Mouse (Mus musculus): ENCODE results near the gene Tulp3. TPM values are rescaled to one million over a fixed set of nuclear protein-coding genes. Genes with fewer than 3 reads are reported as not detected.

Gene Tulp3
- total RNA-seq, 2 experiments from 2014 or later, result 21.7 to 23.3 TPM

Other genes starting within 250 kb of the Tulp3 start
- gene Tspan9, start 212.3 kb downstream of the Tulp3 start, total RNA-seq (2021), result 10 to 100 TPM; 62.9 to 72.9 TPM
- under 1 TPM; 0.62 to 0.98 TPM for gene Tead4, start 55.0 kb downstream of the Tulp3 start, total RNA-seq (2021)
- 10 to 100 TPM; 18.9 to 19.6 TPM for gene Rhno1, start 7.1 kb upstream of the Tulp3 start, total RNA-seq (2021)
- gene Foxm1, start 7.1 kb upstream of the Tulp3 start, total RNA-seq (2021), result 1 to 10 TPM; 3.8 to 4.1 TPM
- gene Tex52, start 19.6 kb upstream of the Tulp3 start, total RNA-seq (2021), result under 1 TPM; 0.67 to 0.74 TPM
- not detected for gene Gm44596, start 19.7 kb upstream of the Tulp3 start, total RNA-seq (2021)
- gene Nrip2, start 43.4 kb upstream of the Tulp3 start, total RNA-seq (2021), result 10 to 100 TPM in 1 of 2 experiments, 1 to 10 TPM in 1; 8.4 to 10.7 TPM
- 10 to 100 TPM; 18.5 to 29.9 TPM for gene Itfg2, start 69.1 kb upstream of the Tulp3 start, total RNA-seq (2021)
- 100 to 1,000 TPM in 1 of 2 experiments, 10 to 100 TPM in 1; 90.5 to 105 TPM for gene Fkbp4, start 82.8 kb upstream of the Tulp3 start, total RNA-seq (2021)
- gene Pzp, start 170.9 kb upstream of the Tulp3 start, total RNA-seq (2021), result not detected
- 10 to 100 TPM in 1 of 2 experiments, 1 to 10 TPM in 1; 6.1 to 10.0 TPM for gene A2ml1, start 225.8 kb upstream of the Tulp3 start, total RNA-seq (2021)

Measured in layer of hippocampus, postnatal 14 days (tissue).